Mouse (Mus musculus): Measurements from ENCODE around the gene Serpinb1c. TPM values are rescaled to one million over a fixed set of nuclear protein-coding genes. Genes with fewer than 3 reads are reported as not detected.
A peak's percentile ranks its signal among the peaks of the same experiment; 100 is the strongest.
"Not testable (repeated sequence)": the region's sequence is repeated elsewhere in the genome, so short reads cannot be mapped to it uniquely, and the experiment has no call there.

Gene Serpinb1c
- polyA plus RNA-seq, 1 experiment from 2014 or later, result not detected

DNA sequence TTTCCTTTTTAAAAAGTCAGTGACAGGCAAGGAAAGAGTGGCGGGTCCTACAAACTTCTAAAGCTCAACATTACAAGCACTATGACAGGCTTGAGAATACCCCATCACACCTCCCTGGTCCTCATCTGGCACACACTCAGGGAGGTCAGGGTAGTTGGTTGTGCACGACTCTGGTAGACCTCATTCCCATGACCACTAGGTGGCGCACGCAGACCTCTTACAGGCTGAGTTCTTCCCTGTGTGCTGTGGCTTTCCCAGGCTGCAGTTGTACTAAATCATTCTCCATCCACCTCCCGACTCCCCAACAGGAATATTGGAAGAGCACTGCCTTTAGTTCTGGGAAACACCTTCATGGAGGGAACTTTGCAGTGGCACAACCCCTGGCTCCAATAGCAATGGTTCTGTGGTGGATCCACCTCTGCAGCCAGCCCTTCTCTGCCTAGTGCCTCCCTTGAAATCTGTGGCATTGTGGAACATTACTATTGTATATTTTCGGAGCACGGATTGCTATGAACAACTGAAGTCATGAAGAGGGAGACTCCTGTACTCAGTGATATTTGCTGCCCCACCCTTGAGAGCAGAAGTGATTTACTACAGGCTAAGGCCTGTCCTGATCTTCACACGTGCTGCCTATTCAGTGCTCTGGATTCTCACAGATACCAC is 5.3 kb upstream of the Serpinb1c start:
- ATAC-seq (replicated peaks; ENCODE audit: low FRiP score), result peak; percentile 92
- Histone ChIP-seq H3K4me3 (replicated peaks) (no peak overlapping the region), H3K36me3 (no peaks in the 10 kb centered on the region), H3K9ac (no peak overlapping the region), H3K4me1 (peaks cover 5% of the 10 kb centered on the region; the same call in 1 of the 2 replicates), H3K4me2 (no peak overlapping the region), H3K27ac (no peak overlapping the region), H3K9me3 (replicated peaks) (no peaks in the 10 kb centered on the region), H3K27me3 (no peaks in the 10 kb centered on the region)
- 33% methylated on average over 8 of the region's 8 CpGs for WGBS

DNA sequence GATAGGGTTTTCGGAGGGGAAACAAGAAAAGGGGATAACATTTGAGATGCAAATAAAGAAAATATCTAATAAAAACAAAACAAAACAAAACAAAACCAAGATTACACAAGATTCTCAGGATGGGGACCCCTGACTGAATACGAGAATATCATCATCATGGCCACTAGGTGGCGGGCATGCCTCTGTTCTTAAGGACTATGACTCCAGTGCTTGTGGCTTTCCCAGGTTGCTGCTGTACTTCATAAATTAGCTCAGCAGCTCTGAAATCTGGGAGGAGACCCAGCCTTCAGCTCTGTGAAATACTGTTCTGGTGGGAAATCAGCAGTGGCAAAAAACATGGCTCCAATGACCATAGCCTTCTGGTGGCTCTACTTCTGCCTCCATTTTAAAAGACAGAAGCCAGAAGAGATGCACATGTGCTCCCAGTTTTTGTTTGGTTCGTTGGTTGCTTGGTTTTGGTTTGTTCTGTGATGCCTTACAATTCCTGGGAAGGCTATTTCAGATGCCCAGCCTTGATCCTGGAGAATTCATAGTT is 4.5 kb upstream of the Serpinb1c start:
- peak; percentile 72 for ATAC-seq (replicated peaks; ENCODE audit: low FRiP score)
- no peak overlapping the region for H3K9ac ChIP-seq
- no peaks in the 10 kb centered on the region for H3K36me3 ChIP-seq
- WGBS, result 10% methylated on average over 4 of the region's 4 CpGs
- H3K27me3 ChIP-seq, result no peaks in the 10 kb centered on the region
- no peak overlapping the region for H3K4me3 ChIP-seq (replicated peaks)
- no peak overlapping the region for H3K27ac ChIP-seq
- H3K9me3 ChIP-seq (replicated peaks), result no peaks in the 10 kb centered on the region
- peaks cover 5% of the 10 kb centered on the region; the same call in 1 of the 2 replicates for H3K4me1 ChIP-seq
- no peak overlapping the region for H3K4me2 ChIP-seq

DNA sequence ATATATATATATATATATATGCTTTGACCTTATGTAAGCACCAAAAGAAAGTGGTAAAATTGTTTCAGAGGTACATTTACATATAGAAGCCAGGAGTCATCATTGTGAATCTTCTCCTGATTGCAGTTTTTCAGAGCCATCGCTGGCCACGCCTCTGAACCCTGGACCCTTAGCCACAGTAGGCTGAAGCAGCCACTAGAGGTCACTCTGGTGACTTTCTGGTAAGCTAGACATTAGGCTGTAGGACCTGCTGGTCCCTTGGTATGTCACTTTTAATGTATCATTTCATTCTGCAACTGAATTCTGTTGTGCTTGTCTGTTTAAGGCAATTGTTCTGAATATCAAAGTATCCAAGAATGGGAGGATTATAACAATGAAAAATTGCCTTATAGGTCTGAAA is 2.6 kb upstream of the Serpinb1c start:
- Histone ChIP-seq H3K36me3 (no peaks in the 10 kb centered on the region), H3K9ac (no peak overlapping the region), H3K27ac (no peak overlapping the region), H3K9me3 (replicated peaks) (no peaks in the 10 kb centered on the region), H3K4me1 (peaks cover 5% of the 10 kb centered on the region; the same call in 1 of the 2 replicates), H3K27me3 (no peaks in the 10 kb centered on the region), H3K4me2 (no peak overlapping the region), H3K4me3 (replicated peaks) (no peak overlapping the region)
- WGBS, result 26% methylated on average over 2 of the region's 2 CpGs
- ATAC-seq (replicated peaks; ENCODE audit: low FRiP score), result no peak

DNA sequence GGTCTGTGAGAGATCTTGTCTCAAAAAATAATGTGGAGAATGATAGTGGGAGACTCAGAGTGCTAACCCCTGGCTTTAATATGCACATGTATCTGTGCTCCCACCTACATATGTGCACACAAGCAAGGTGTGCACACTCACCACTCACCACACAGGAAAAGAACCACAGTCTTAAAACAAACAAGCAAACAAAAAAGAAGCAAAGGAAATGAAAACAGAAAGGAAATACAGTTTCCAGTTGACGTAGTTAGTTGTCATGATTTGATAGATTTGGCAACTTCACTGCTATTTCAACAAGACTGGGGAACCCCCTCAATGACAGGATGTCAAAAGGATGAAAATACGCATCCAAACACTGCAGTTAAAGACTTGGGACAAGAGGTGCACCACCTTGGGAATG is 1.1 kb upstream of the Serpinb1c start:
- not testable (repeated sequence) for H3K9me3 ChIP-seq (replicated peaks); H3K27me3 ChIP-seq; H3K4me1 ChIP-seq; H3K9ac ChIP-seq; H3K27ac ChIP-seq; ATAC-seq (replicated peaks; ENCODE audit: low FRiP score); H3K4me3 ChIP-seq (replicated peaks); H3K4me2 ChIP-seq; H3K36me3 ChIP-seq
- WGBS, result 55% methylated on average over 2 of the region's 2 CpGs

DNA sequence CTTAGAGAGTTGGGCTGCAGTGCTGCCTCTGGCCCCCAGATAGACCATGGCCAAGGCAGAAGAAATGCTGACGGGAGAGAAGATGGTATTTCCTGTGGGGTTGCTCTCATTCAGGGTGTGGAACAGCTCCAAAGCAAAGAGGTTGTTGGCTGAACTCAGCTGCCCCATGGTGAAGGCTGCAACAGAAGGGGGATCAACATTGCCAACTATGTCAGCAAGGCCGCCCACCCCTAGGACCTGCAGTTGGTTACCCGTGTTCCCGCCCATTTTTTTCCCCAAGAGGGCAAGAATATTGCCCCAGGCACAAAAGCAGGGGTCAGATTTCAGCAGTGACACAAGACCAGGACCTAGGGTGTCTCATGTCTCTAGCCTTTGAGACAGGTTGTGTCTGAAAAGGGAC is 1.1 kb downstream of the Serpinb1c start:
- Histone ChIP-seq H3K4me3 (replicated peaks) (no peak overlapping the region), H3K36me3 (no peaks in the 10 kb centered on the region), H3K27me3 (no peaks in the 10 kb centered on the region), H3K9ac (no peak overlapping the region), H3K4me1 (no peaks in the 10 kb centered on the region), H3K4me2 (no peak overlapping the region), H3K9me3 (replicated peaks) (no peaks in the 10 kb centered on the region), H3K27ac (no peak overlapping the region)
- 72% methylated on average over 4 of the region's 4 CpGs for WGBS
- ATAC-seq (replicated peaks; ENCODE audit: low FRiP score), result no peak

DNA sequence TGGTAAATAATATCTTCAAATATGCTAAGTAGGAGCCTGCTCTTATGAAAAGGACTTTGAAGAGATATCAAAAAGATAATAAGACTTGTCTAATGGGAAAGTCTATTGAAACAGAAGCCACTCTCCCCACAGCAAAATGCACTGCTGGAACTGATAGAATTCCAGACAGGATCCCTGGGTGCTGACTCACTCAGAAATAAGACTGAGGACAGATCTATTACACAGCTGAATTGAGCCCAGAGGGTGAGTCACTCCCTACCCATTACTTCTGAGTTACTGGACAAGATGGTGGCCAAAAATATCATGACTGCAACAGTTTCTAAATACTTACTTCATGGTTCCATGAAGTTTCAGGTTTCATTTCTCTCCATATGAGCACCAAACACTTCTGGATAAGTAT is 13.3 kb downstream of the Serpinb1c start:
- Histone ChIP-seq H3K4me3 (replicated peaks) (no peak overlapping the region), H3K27me3 (no peaks in the 10 kb centered on the region), H3K4me1 (no peaks in the 10 kb centered on the region), H3K27ac (no peak overlapping the region), H3K9ac (no peak overlapping the region), H3K9me3 (replicated peaks) (no peaks in the 10 kb centered on the region), H3K4me2 (no peak overlapping the region), H3K36me3 (no peaks in the 10 kb centered on the region)
- no peak for ATAC-seq (replicated peaks; ENCODE audit: low FRiP score)

DNA sequence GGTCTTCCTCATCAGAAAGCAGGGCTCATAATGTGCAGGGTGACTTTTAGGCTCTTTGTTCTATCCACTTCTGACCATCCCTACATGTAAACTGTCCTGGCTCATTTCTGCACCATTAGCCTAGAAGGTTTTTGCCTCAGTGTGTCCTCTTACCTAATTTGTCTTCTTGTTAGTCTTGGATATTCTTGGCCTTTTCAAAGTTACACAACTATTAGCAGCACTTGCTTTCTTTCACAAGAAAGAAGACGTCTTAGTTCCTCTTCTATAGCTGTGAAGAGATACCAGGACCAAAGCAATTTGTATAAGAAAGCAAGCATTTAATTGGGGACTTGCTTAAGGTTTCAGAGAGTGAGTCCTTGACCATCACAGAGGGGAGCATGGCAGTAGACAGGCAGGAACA is 24.1 kb downstream of the Serpinb1c start:
- no peaks in the 10 kb centered on the region for H3K36me3 ChIP-seq
- no peak overlapping the region for H3K27ac ChIP-seq
- H3K4me3 ChIP-seq (replicated peaks), result no peak overlapping the region
- no peaks in the 10 kb centered on the region for H3K27me3 ChIP-seq
- WGBS, result 79% methylated on average over 1 of the region's 1 CpGs
- no peaks in the 10 kb centered on the region for H3K9me3 ChIP-seq (replicated peaks)
- ATAC-seq (replicated peaks; ENCODE audit: low FRiP score), result no peak
- H3K9ac ChIP-seq, result no peak overlapping the region
- H3K4me1 ChIP-seq, result no peaks in the 10 kb centered on the region
- no peak overlapping the region for H3K4me2 ChIP-seq

DNA sequence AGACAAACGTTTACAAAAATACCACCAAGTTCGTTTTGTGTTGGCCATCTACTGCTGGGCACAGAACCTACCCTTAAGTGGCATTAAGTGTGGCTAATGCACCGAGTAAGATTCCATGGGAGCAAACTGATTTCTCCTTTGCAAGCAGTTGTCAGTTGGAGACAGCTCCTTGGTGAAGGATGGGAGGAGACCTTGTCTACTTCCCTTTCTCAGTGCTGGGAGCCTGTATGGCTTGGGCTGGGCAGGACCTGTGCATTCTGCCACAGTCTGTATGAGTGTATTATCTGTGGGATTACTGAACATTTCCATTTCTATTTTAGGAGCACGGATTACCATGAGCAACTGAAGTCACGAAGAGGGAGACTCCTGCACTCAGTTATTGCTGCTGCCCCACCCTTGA is 29.2 kb downstream of the Serpinb1c start:
- no peak for ATAC-seq (replicated peaks; ENCODE audit: low FRiP score)
- H3K4me3 ChIP-seq (replicated peaks), result no peak overlapping the region
- no peaks in the 10 kb centered on the region for H3K36me3 ChIP-seq
- H3K9me3 ChIP-seq (replicated peaks), result no peaks in the 10 kb centered on the region
- WGBS, result 79% methylated on average over 5 of the region's 5 CpGs
- no peak overlapping the region for H3K9ac ChIP-seq
- H3K27ac ChIP-seq, result no peak overlapping the region
- no peaks in the 10 kb centered on the region for H3K27me3 ChIP-seq
- H3K4me2 ChIP-seq, result no peak overlapping the region
- H3K4me1 ChIP-seq, result no peaks in the 10 kb centered on the region

DNA sequence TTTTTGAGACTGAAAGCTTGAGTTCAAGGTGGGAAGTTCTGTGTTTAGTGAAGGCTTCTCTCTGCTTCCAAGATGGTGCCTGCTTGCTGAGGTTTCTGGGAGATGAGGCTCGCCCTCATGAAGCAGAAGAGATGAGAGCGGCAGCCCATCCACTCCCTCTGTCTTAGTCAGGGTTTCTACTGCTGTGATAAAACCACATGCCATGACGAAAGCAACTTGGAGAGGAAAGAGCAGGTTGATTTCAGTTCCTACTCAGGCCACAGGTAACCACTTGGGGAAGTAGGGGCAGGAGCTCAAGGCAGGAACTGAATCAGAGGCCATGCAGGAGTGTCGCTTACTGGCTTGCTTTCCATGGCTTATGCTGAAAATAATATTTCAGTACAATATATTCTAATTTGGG is 29.8 kb downstream of the Serpinb1c start:
- not testable (repeated sequence) for H3K36me3 ChIP-seq; ATAC-seq (replicated peaks; ENCODE audit: low FRiP score); H3K4me2 ChIP-seq; H3K27me3 ChIP-seq; H3K9me3 ChIP-seq (replicated peaks); H3K9ac ChIP-seq; H3K4me3 ChIP-seq (replicated peaks); H3K27ac ChIP-seq; H3K4me1 ChIP-seq
- 79% methylated on average over 4 of the region's 4 CpGs for WGBS

DNA sequence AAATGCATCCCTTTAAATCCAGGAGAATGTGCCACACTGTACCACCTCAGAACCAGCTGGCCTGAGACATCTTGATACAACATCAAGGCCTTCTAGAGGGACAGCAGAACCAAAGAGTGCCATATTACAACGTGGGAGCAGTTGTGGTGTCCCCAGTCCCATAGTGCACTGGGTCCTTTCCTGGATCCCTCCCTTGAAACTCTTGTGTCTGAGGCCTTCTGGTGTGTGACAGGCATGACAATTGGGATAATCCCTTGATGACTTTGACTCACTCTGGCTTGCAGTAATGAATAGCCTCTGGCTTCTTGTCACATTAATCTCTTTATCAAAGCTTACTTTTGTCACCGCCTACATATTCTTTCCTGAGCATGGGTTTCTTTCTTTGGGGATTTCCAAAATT is 31.0 kb downstream of the Serpinb1c start:
- H3K4me2 ChIP-seq, result no peak overlapping the region
- H3K27me3 ChIP-seq, result no peaks in the 10 kb centered on the region
- H3K9me3 ChIP-seq (replicated peaks), result no peaks in the 10 kb centered on the region
- H3K36me3 ChIP-seq, result no peaks in the 10 kb centered on the region
- 66% methylated on average over 2 of the region's 2 CpGs for whole genome bisulfite sequencing
- no peak for ATAC-seq (replicated peaks; ENCODE audit: low FRiP score)
- no peak overlapping the region for H3K9ac ChIP-seq
- no peak overlapping the region for H3K27ac ChIP-seq
- 0 out of 2 replicates have a peak, but pooled peaks cover 4% of the 10 kb centered on the region for H3K4me1 ChIP-seq
- H3K4me3 ChIP-seq (replicated peaks), result no peak overlapping the region

DNA sequence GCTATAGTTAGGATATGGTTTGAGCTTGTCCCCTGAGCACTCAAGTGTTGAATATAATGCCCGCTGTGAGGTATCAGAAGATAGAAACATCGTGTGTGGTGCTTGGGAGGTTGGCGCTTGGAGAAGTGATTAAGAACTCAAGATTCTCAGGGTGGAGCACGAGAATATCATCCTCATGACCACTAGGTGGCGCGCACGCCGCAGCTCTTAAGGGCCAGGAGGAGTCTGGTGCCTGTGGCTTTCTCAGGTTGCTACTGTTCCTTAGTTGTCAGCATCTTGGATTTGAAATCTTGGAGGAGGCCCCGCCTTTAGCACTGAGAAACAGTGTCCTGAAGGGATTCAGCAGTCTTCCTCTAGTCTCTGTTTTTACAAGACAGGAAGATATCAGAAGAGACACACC is 31.5 kb downstream of the Serpinb1c start:
- Histone ChIP-seq H3K36me3 (no peaks in the 10 kb centered on the region), H3K9ac (no peak overlapping the region), H3K4me2 (no peak overlapping the region), H3K9me3 (replicated peaks) (no peaks in the 10 kb centered on the region), H3K4me1 (0 out of 2 replicates have a peak, but pooled peaks cover 4% of the 10 kb centered on the region), H3K27ac (no peak overlapping the region), H3K4me3 (replicated peaks) (no peak overlapping the region), H3K27me3 (no peaks in the 10 kb centered on the region)
- 8% methylated on average over 9 of the region's 9 CpGs for WGBS
- peak; percentile 73 for ATAC-seq (replicated peaks; ENCODE audit: low FRiP score)

DNA sequence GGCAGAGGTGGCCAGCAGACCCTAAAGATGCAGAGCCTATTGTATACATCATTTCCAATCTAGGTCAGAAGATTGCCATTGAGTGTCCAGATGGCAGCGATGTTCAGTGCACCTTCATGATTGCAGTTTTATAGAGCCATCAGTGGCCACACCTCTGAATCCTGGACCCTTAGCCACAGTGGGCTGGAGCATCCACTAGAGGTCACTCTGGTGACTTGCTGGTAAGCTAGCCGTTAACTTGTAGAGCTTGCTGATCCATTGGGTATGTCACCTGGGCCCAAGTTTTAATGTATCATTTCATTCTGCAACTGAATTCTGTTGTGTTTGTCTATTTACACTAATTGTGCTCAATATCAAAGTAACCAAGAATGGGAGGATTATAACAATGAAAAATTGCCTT is 32.4 kb downstream of the Serpinb1c start:
- Histone ChIP-seq H3K4me2 (no peak overlapping the region), H3K4me3 (replicated peaks) (no peak overlapping the region), H3K9ac (no peak overlapping the region), H3K27ac (no peak overlapping the region), H3K4me1 (0 out of 2 replicates have a peak, but pooled peaks cover 4% of the 10 kb centered on the region), H3K36me3 (no peaks in the 10 kb centered on the region), H3K9me3 (replicated peaks) (no peaks in the 10 kb centered on the region), H3K27me3 (no peaks in the 10 kb centered on the region)
- no peak for ATAC-seq (replicated peaks; ENCODE audit: low FRiP score)
- 59% methylated on average over 2 of the region's 2 CpGs for WGBS

DNA sequence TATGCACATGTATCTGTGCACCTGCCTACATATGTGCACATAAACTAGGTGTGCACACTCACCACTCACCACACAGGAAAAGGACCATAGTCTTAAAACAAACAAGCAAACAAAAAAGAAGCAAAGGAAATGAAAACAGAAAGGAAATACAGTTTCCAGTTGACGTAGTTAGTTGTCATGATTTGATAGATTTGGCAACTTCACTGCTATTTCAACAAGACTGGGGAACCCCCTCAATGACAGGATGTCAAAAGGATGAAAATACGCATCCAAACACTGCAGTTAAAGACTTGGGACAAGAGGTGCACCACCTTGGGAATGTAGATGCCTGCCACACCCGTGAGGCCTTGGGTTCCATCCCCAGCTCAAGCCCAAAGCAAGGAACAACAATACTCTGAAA is 33.5 kb downstream of the Serpinb1c start:
- not testable (repeated sequence) for H3K4me1 ChIP-seq; H3K4me2 ChIP-seq; H3K27ac ChIP-seq; ATAC-seq (replicated peaks; ENCODE audit: low FRiP score); H3K36me3 ChIP-seq; H3K4me3 ChIP-seq (replicated peaks); H3K9me3 ChIP-seq (replicated peaks); H3K9ac ChIP-seq; H3K27me3 ChIP-seq
- WGBS, result 79% methylated on average over 3 of the region's 3 CpGs

Data from kidney, embryonic 15.5 days (tissue).